Mouse (Mus musculus) MEL (cell line): Measurements from ENCODE around the gene Slc16a12. TPM values are rescaled to one million over a fixed set of nuclear protein-coding genes. Genes with fewer than 3 reads are reported as not detected.

Source experiments
- DNase-seq: peaks from one replicate; pipeline ENCODE4 v3.0.0; 2011; ENCODE audit warnings: low read depth, low spot score
- H3K27ac ChIP-seq: 2 replicates; pipeline ENCODE4 v1.5.1; 2012; ENCODE audit warnings: low read depth, mild to moderate bottlenecking, control low read depth, low read length, moderate library complexity; ENCODE audit not compliant: control insufficient read depth
- H3K27me3 ChIP-seq, 2 experiments: fragments of 150-350 bp in 1 of 2; sonication (generic) in 1 of 2; 2 replicates each; pipeline ENCODE4 v1.6.1; 2012; ENCODE audit warnings: low read length in 2 of 2, mild to moderate bottlenecking in 2 of 2, improper control_type of control experiment in 1 of 2, moderate library complexity in 1 of 2; ENCODE audit not compliant: insufficient read depth in 2 of 2, control insufficient read depth in 1 of 2
- H3K36me3 ChIP-seq, 2 experiments: 2 replicates each; pipeline ENCODE4 v1.6.1; 2012 to 2014; ENCODE audit warnings: low read length in 2 of 2, improper control_type of control experiment in 1 of 2, inconsistent platforms in 1 of 2, mild to moderate bottlenecking in 1 of 2; ENCODE audit not compliant: insufficient read depth in 2 of 2, control insufficient read depth in 1 of 2
- H3K4me1 ChIP-seq, 2 experiments: fragments of 150-350 bp in 1 of 2; sonication (generic) in 1 of 2; 2 replicates each; pipeline ENCODE4 v1.6.1; 2012; ENCODE audit warnings: low read length in 2 of 2, improper control_type of control experiment in 1 of 2, mild to moderate bottlenecking in 1 of 2; ENCODE audit not compliant: insufficient read depth in 2 of 2, control insufficient read depth in 1 of 2
- H3K4me3 ChIP-seq, 2 experiments: fragments of 150-350 bp in 1 of 2; sonication (generic) in 1 of 2; 2 replicates each; pipeline ENCODE4 v1.5.1; 2012; ENCODE audit warnings: low read depth in 2 of 2, low read length in 2 of 2, mild to moderate bottlenecking in 2 of 2, moderate library complexity in 2 of 2, control low read depth in 1 of 2, improper control_type of control experiment in 1 of 2; ENCODE audit not compliant: control insufficient read depth in 1 of 2, insufficient read depth in 1 of 2
- H3K79me2 ChIP-seq: 2 replicates; pipeline ENCODE4 v1.6.1; 2012; ENCODE audit warnings: mild to moderate bottlenecking, low read length, moderate library complexity; ENCODE audit not compliant: control insufficient read depth, poor library complexity, insufficient read depth
- H3K9ac ChIP-seq: 2 replicates; pipeline ENCODE4 v1.6.1; 2012; ENCODE audit warnings: low read depth, mild to moderate bottlenecking, control low read depth, low read length, moderate library complexity; ENCODE audit not compliant: control insufficient read depth, poor library complexity, severe bottlenecking
- H3K9me3 ChIP-seq: fragments of 150-350 bp; sonication (generic); replicated peaks from 2 replicates; pipeline ENCODE4 v1.6.1; 2012; ENCODE audit warnings: mild to moderate bottlenecking, low read length, improper control_type of control experiment, moderate library complexity; ENCODE audit not compliant: insufficient read depth
- BHLHE40 ChIP-seq: IDR thresholded peaks from 2 replicates; pipeline ENCODE4 v1.6.1; 2012; ENCODE audit warnings: low read depth, mild to moderate bottlenecking, inconsistent platforms, low read length, improper control_type of control experiment, borderline replicate concordance
- CHD1 ChIP-seq: IDR thresholded peaks from 2 replicates; pipeline ENCODE4 v1.6.1; 2012; ENCODE audit warnings: low read depth, mild to moderate bottlenecking, inconsistent platforms, low read length, improper control_type of control experiment
- CHD2 ChIP-seq: IDR thresholded peaks from 2 replicates; pipeline ENCODE4 v1.6.1; 2011; ENCODE audit warnings: low read length, improper control_type of control experiment
- ETS1 ChIP-seq: IDR thresholded peaks from 2 replicates; pipeline ENCODE4 v1.6.1; 2012; ENCODE audit warnings: low read depth, mild to moderate bottlenecking, inconsistent platforms, low read length, improper control_type of control experiment, moderate library complexity
- GATA1 ChIP-seq: IDR thresholded peaks from 2 replicates; pipeline ENCODE4 v1.6.1; 2011; ENCODE audit warnings: low read depth, low read length, improper control_type of control experiment
- MAZ ChIP-seq: IDR thresholded peaks from 2 replicates; pipeline ENCODE4 v1.6.1; 2012; ENCODE audit warnings: low read depth, mild to moderate bottlenecking, inconsistent platforms, low read length, improper control_type of control experiment
- MYB ChIP-seq: IDR thresholded peaks from 2 replicates; pipeline ENCODE4 v1.6.1; 2011; ENCODE audit warnings: mild to moderate bottlenecking, low read depth, low read length, improper control_type of control experiment
- NELFE ChIP-seq: IDR thresholded peaks from 2 replicates; pipeline ENCODE4 v1.6.1; 2011; ENCODE audit warnings: low read depth, low read length, improper control_type of control experiment
- POLR2AphosphoS2 ChIP-seq: IDR thresholded peaks from 2 replicates; pipeline ENCODE4 v1.6.1; 2011; ENCODE audit warnings: low read length, improper control_type of control experiment
- RAD21 ChIP-seq: IDR thresholded peaks from 2 replicates; pipeline ENCODE4 v1.6.1; 2011; ENCODE audit warnings: mild to moderate bottlenecking, low read depth, low read length, improper control_type of control experiment
- RCOR1 ChIP-seq: IDR thresholded peaks from 2 replicates; pipeline ENCODE4 v1.6.1; 2012; ENCODE audit warnings: low read depth, mild to moderate bottlenecking, inconsistent platforms, low read length, improper control_type of control experiment
- SIN3A ChIP-seq: IDR thresholded peaks from 2 replicates; pipeline ENCODE4 v1.6.1; 2012; ENCODE audit warnings: low read length, improper control_type of control experiment, inconsistent platforms
- SMC3 ChIP-seq: IDR thresholded peaks from 2 replicates; pipeline ENCODE4 v1.6.1; 2011; ENCODE audit warnings: low read depth, low read length, improper control_type of control experiment
- TAL1 ChIP-seq: IDR thresholded peaks from 2 replicates; pipeline ENCODE4 v1.6.1; 2012; ENCODE audit warnings: mild to moderate bottlenecking, inconsistent platforms, low read length, moderate library complexity, mixed read lengths
- TBP ChIP-seq: IDR thresholded peaks from 2 replicates; pipeline ENCODE4 v1.8.0; 2011; ENCODE audit warnings: low read depth, low read length, improper control_type of control experiment
- ZKSCAN1 ChIP-seq: IDR thresholded peaks from 2 replicates; pipeline ENCODE4 v1.6.1; 2012; ENCODE audit warnings: low read depth, mild to moderate bottlenecking, inconsistent platforms, low read length, improper control_type of control experiment, moderate library complexity
- ZMIZ1 ChIP-seq: IDR thresholded peaks from 2 replicates; pipeline ENCODE4 v1.6.1; 2012; ENCODE audit warnings: low read depth, mild to moderate bottlenecking, inconsistent platforms, low read length, improper control_type of control experiment, moderate library complexity
- ZNF384 ChIP-seq: IDR thresholded peaks from 2 replicates; pipeline ENCODE4 v1.6.1; 2012; ENCODE audit warnings: low read depth, mild to moderate bottlenecking, inconsistent platforms, low read length, improper control_type of control experiment
- polyA plus RNA-seq, 2 experiments: library from polyadenylated mRNA; stranded (reverse) in 1 of 2; unstranded in 1 of 2; fragments of >175 nt in 1 of 2; fragments of >200 nt in 1 of 2; gene quantifications; 2 replicates each; pipeline versions ENCODE4 v1.2.1 to v1.2.4; 2012; ENCODE audit warnings: low replicate concordance in 2 of 2, low read depth in 1 of 2; ENCODE audit not compliant: insufficient read length in 2 of 2, insufficient read depth in 1 of 2, missing spikeins in 1 of 2
- total RNA-seq: library from RNA; depleted of rRNA; stranded (reverse); fragments of 300-350 nt; gene quantifications from 2 replicates; pipeline ENCODE4 v1.2.3, GENCODE M21; 2012; rRNA removed

Slc16a12 gene
- total and polyA plus RNA-seq, 3 experiments = 0.06 TPM; not detected in 2

- no peak for DNase-seq
- peaks cover 0 to 3% of the 10 kb centered on the region in 2 experiments; a peak in 1 of 4 replicates for H3K27me3 ChIP-seq
- no peak overlapping the region for H3K27ac ChIP-seq
- H3K4me3 ChIP-seq = no peak overlapping the region
- TF ChIP-seq ZNF384 (no peak), CHD1 (no peak), POLR2AphosphoS2 (no peak), SMC3 (no peak), ETS1 (no peak), SIN3A (no peak), BHLHE40 (no peak), MYB (no peak), CHD2 (no peak), NELFE (no peak), RAD21 (no peak), TAL1 (no peak), ZMIZ1 (no peak), MAZ (no peak), TBP (no peak), ZKSCAN1 (no peak), GATA1 (no peak), RCOR1 (no peak)
- no peaks in the 10 kb centered on the region for H3K79me2 ChIP-seq
- H3K4me1 ChIP-seq = no peaks in the 10 kb centered on the region
- H3K9me3 ChIP-seq = no peaks in the 10 kb centered on the region
- H3K9ac ChIP-seq = no peak overlapping the region
- no peaks in the 10 kb centered on the region for H3K36me3 ChIP-seq
Observed at GRCm38 (mm10) chr19:34620871-34621270, 126.2 kb downstream of the Slc16a12 start.

Other genes starting within 250 kb of the Slc16a12 start
- 7.6 and 8.0 TPM in 2 replicates for gene Lipa, start 219.8 kb downstream of the Slc16a12 start, total RNA-seq
- 10 to 100 TPM in 1 of 2 experiments, not detected in 1; 13.8 TPM for gene Lipa, start 219.8 kb downstream of the Slc16a12 start, polyA plus RNA-seq
- 0.65 and 0.69 TPM in 2 replicates for gene Ifit2, start 196.6 kb downstream of the Slc16a12 start, total RNA-seq
- 1 to 10 TPM in 1 of 2 experiments, not detected in 1; 2.7 TPM for gene Ifit2, start 196.6 kb downstream of the Slc16a12 start, polyA plus RNA-seq
- not detected in 2 replicates for gene Ifit3, start 163.8 kb downstream of the Slc16a12 start, total RNA-seq
- gene Ifit3, start 163.8 kb downstream of the Slc16a12 start, polyA plus RNA-seq = under 1 TPM in 1 of 2 experiments, not detected in 1; 0.10 TPM
- gene Ifit1bl1, start 145.3 kb downstream of the Slc16a12 start, total RNA-seq = 0.10 TPM in 1 of 2 replicates, not detected in the other
- under 1 TPM in 1 of 2 experiments, not detected in 1; 0.08 TPM for gene Ifit1bl1, start 145.3 kb downstream of the Slc16a12 start, polyA plus RNA-seq
- not detected in 2 replicates for gene Ifit3b, start 139.3 kb downstream of the Slc16a12 start, total RNA-seq
- not detected for gene Ifit3b, start 139.3 kb downstream of the Slc16a12 start, polyA plus RNA-seq
- not detected in 2 replicates for gene Ifit1bl2, start 106.5 kb downstream of the Slc16a12 start, total RNA-seq
- gene Ifit1bl2, start 106.5 kb downstream of the Slc16a12 start, polyA plus RNA-seq = not detected
- gene Ifit1, start 106.4 kb downstream of the Slc16a12 start, total RNA-seq = 0.12 TPM in 1 of 2 replicates, not detected in the other
- under 1 TPM in 1 of 2 experiments, not detected in 1; 0.31 TPM for gene Ifit1, start 106.4 kb downstream of the Slc16a12 start, polyA plus RNA-seq
- 6.3 and 7.2 TPM in 2 replicates for gene Pank1, start 132.2 kb upstream of the Slc16a12 start, total RNA-seq
- 1 to 10 TPM in 1 of 2 experiments, not detected in 1; 7.6 TPM for gene Pank1, start 132.2 kb upstream of the Slc16a12 start, polyA plus RNA-seq
- 40.0 and 48.8 TPM in 2 replicates for gene Kif20b, start 175.1 kb upstream of the Slc16a12 start, total RNA-seq
- gene Kif20b, start 175.1 kb upstream of the Slc16a12 start, polyA plus RNA-seq = 10 to 100 TPM; 41.6 to 55.5 TPM